ENCODE assay signal across 20 mouse cellular contexts in the genomic region with DNA sequence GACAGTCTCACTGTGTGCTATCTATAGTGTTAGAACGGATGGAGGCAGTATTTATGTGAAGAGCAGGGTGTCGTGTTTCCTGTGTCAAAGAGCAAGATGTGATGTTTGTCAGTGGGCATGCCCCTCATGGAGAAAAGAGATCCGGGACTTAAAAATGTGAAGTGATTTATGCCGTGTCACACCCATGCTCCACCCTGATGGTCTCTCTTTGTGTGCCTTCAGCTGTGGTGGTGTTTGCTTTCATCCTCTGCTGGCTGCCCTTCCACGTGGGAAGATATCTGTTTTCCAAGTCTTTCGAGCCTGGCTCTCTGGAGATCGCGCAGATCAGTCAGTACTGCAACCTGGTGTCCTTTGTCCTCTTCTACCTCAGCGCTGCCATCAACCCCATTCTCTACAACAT. TPM values are rescaled to one million over a fixed set of nuclear protein-coding genes. Genes with fewer than 3 reads are reported as not detected.
"Had no signal": no experiment of that assay in that cellular context is flagged by ENCODE, and none has a peak within 500 bp of the region (broad histone marks: within the 10 kb centered on the region; RNA-seq: fewer than 3 reads in every experiment).

No protein-coding gene starts in this region.

- H3K9me3 ChIP-seq: lung, embryonic 15.5 days; midbrain, embryonic 13.5 days; midbrain, embryonic 15.5 days; neural tube, embryonic 12.5 days; stomach, embryonic 15.5 days had no signal

- H3K9ac ChIP-seq: lung, embryonic 15.5 days; midbrain, embryonic 13.5 days; midbrain, embryonic 15.5 days; neural tube, embryonic 12.5 days; stomach, embryonic 15.5 days had no signal

- H3K36me3 ChIP-seq: lung, embryonic 15.5 days; midbrain, embryonic 13.5 days; midbrain, embryonic 15.5 days; neural tube, embryonic 12.5 days; stomach, embryonic 15.5 days had no signal

- H3K4me3 ChIP-seq: lung, embryonic 15.5 days; megakaryocyte, embryonic 14.5 days; midbrain, embryonic 13.5 days; midbrain, embryonic 15.5 days; neural tube, embryonic 12.5 days; stomach, embryonic 15.5 days had no signal

- DNase-seq: lung, adult 2 months; lung, postnatal 14 days; lung, postnatal 36 days; right cerebral cortex, postnatal 14 days; thymus, adult 2 months; thymus, postnatal 25 days; thymus, postnatal 4 days had no signal

- ATAC-seq: lung, postnatal 0 days; midbrain, embryonic 13.5 days; midbrain, embryonic 15.5 days had no signal

- H3K4me2 ChIP-seq: lung, embryonic 15.5 days; midbrain, embryonic 11.5 days; midbrain, embryonic 13.5 days; midbrain, embryonic 15.5 days; neural tube, embryonic 12.5 days; stomach, embryonic 15.5 days had no signal

- H3K27ac ChIP-seq: lung, embryonic 15.5 days; macrophage; midbrain, embryonic 13.5 days; midbrain, embryonic 15.5 days; neural tube, embryonic 12.5 days; stomach, embryonic 15.5 days; stomach, postnatal 0 days had no signal

RNA-seq across cellular contexts. Expression of gene Ghsr, which starts 3.2 kb away (rescaled TPM):
- polyA plus RNA-seq: lung, adult 2 months; lung, embryonic 15.5 days; lung, postnatal 0 days; macrophage; spleen, adult 2 months; stomach, postnatal 0 days; testis, adult 2 months; urinary bladder, adult 2 months had no signal

RNA-seq across cellular contexts. Expression of gene Tnfsf10, which starts 57.6 kb away (rescaled TPM):
- polyA plus RNA-seq: midbrain, embryonic 11.5 days; neural tube, embryonic 12.5 days had no signal
